Mouse (Mus musculus) kidney, postnatal 14 days (tissue): ENCODE results near the gene Dus2.

ENCODE experiments used
- DNase-seq: peaks from one replicate; pipeline ENCODE4 v3.0.0; 2022; ENCODE audit warnings: mixed read lengths

The Dus2 gene

DNA sequence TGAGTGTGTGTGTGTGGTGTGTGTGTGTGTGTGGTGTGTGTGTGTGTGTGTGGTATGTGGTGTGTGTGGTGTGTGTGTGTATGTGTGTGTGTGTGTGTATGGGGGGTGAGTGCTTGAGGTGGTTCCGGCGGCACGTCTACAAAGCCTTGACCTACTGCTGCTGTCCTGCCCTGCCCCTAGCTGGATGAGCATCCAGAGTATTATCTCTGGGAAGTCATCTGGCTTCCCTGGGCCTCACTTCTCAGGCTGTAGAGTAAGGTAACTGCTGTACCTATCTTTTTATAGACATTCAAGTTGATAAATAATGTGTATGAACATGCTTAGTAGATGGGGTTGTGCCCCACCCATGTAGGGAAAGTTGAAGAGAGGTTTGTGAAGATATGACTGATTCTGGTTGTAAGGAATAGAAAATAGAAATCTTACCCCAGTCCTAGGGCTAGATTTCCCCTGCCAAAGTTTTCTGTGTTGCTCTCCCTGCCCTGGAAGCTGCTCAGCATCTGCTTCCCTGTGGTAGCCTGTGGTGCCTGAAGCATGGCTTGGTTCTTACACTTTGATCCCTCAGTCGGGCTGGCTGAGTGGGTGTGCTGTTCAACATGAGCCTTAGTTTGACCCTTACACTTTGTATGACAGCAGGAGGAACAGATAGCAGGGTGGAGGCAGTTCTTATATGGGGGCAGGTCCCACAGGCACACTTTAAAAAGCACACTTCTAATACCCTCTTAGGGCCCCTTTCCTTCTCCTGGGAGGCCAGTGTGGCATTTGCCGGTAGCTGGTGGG is 56.9 kb downstream of the Dus2 start:
- no peak for DNase-seq

DNA sequence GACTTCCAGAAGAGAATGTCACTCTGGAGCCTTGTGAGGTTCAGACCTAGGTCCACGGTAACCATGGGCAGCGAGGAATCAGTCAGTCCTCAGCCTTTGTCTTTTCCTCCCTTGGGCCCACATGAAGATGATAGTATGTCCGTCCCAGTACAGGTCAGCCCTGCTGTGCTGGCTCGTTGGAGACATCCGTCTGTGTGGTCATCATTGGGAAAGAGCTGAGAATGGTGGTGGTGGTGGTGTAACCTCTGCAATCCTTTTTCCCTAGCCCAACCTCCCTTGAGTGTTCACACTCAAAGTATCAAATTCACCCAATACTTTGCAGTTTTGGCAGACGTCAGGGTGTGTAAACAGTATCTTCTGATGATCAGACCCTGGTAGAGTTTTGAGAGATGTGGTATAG is 58.7 kb downstream of the Dus2 start:
- no peak for DNase-seq

DNA sequence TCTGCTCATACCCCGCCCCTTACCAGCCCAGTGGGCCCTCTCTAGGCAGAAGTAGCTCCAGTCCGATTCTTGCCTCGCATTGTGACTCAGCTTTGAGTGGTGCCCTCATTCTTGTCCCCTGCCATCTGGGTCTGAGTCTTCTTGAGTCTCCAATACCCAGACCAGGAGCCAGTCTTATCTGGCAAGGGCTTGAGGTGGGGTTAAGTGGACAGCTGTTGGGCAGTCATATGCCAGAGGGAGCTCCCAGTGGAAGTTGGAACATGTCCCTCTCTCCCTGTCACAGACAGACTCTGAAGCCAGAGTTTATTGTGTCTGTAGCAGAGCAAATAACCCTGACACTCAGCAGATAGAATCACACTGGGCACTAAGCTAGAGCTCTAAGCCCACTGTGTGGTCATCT is 59.9 kb downstream of the Dus2 start:
- DNase-seq, result no peak

DNA sequence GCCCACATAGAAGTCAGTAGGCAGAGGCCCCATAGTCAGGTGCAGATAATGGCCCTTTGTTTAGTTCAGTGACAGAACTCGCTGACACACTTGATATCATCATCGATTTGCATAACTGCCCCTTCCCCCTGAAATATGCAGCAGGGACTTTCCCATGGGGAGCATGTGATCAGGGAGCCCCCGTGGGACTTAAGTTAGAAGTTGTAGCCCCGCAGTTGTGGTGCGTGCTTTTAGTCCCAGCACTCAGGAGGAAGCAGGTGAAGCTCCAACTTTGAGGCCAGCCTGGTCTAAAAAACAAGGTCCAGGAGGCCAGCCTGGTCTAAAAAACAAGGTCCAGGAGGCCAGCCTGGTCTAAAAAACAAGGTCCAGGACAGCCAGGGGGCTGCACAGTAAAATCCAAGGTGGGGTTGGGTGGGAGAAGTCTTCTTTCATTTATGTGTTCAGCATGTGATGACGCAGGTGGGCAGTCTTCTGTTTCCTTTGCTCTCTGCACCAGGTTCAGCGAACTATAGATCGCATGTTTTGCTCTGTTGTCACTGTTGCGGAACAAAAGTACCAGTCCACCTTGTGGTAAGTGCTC is 61.5 kb downstream of the Dus2 start:
- DNase-seq, result no peak

DNA sequence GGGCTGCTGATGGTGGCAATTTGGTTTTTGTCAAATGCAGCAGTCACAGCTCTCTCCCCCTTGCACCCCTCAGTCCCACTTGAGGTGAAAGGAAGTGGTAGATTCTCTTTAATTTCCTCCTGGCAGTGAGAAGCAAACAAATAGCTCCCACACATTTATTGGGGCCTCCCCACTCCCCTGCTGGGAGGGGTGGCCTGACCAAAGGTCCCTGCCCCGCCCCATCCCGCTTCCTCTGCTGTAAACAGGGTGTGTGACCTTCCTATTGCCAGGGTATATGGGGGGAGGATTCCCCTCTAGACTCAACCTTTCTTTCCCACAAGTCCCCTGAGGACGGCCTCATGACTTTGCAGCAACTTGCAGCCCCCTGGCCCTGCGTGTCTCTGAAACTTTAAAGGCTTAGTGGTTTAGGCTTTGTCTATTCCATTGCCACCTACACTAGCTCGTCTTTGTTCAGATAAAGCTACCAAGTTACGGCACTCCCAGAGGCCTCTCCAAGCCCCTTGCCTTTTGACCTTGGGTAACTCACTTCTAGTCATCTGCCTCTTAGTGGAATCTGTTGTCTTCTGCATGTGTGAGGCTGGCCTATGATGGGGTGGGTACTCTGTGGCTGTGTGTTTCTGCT is 63.2 kb downstream of the Dus2 start:
- DNase-seq, result peak; percentile 77

DNA sequence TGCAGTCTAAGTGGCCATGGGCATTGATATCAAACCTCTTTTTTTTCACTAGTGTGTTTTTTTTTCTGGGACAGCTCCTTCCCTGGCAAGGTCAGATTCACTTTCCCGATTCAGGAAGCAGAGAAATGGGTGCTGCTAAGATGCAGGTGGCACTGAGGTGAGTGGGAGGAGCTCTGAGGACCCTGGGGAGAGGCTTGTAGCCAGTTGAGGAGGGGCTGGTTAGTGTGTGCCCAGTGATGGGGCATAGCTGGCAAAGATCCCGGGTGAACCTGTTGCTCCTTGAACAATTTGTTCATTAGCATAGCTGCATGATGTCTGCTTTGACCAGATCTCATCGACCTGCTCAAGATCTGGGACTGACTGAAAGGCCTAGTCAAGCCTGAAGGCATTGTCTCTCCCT is 63.9 kb downstream of the Dus2 start:
- peak; percentile 86 for DNase-seq

DNA sequence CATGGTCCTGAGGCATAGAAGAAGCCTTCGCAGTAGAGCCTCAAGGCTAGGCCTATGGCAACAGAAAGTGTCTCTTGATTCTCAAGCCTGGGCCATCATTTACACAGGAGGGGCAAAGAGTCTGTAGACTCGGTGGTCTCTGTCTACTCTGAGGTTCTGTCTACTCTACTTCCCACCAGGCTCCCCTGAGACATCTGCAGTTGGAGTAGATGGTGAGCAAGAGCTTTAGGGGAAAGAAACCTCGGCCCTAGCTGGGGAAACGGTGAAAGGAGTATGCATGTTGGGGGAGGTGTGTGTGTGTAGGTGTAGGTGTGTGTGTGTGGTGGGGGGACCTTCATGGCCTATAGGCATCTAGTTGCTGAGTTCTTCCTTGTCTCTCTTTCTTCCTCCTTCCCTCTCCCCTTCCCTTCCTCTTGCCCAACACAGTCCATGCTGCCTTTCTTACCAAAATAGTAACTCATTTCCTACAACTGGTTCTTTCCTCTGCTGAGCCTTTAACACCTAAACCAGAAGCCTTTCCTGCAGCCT is 65.4 kb downstream of the Dus2 start:
- no peak for DNase-seq

DNA sequence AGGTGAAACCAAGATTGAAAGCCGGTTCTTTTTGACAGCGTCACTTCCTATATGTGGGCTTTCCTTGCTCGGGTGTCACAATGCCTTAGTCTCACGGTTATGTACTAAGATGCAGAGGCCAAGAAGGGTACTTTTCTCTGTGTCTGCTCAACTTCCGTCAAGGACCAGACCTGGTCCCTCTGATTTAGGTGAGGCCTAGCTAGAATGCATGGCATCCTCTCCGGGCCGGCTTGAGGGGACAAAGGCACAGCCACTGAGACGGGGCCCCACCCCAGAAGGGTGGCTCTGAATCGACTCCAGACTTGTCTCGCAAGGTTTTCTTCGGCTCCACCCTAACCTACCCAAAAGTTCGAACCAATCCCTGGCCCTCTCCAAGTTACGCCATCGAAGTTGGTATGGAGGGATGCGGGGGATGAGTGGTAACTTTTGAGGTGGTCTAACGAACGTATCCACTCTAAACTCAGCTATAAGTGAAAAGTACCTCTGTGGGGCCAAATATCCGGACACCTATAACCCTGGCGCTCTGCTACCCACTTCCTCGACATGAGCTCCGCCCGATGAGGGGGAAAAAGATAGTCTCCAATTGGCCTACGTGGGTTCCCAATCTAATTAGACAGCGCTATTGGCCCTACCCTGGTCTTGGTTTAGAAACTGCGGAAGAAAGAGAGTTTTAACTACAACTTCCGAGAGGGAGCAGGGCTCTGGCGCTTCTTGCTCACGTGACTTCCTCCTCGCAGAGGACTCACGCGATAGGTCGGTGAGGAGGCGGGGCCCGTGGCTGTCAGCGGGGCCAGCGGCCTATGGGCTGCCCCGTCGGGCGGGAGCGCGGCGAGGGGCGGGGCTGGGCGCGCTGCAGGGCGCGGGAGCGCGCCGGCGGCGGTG is 67.8 kb downstream of the Dus2 start, which contains the start of gene Nfatc3:
Gene Nfatc3 (plus strand): TSS at position 110 of the 882 bp plus-strand sequence.
- peak; percentile 98 for DNase-seq

DNA sequence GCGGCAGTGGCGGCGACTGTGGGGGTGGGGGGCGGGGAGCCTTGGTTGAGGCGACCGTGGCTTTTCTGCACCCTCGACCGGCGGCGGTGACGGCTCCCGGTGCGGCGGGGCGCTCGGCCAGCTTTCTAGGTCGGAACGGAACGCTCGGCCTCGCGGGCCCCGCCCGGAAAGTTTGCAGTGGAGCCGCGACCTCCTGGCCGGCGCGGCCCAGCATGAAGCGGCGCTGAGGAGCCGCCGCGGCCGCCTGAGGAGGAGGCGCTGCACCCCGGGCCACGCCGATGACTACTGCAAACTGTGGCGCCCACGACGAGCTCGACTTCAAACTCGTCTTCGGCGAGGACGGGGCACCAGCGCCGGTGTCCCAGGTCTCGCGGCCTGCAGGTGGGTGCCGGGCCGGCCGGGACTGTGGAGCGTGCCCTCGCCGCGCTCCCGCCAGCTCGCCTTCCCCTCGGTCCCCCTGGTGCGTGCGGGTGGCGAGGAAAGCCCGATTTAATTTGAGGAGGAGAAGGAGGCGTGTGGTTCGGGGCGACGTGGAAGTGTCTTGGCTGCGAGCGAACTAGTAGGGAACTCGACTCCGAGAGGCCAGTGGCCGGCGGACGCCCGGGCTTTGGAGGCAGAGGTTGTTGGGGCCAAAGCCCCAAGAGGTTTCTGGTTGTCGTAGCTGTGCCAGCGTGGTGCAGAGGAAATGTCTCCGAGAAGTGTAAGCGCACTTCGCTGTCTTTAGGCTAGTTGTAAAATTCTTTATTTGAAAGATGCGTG is 68.7 kb downstream of the Dus2 start:
- no peak for DNase-seq

DNA sequence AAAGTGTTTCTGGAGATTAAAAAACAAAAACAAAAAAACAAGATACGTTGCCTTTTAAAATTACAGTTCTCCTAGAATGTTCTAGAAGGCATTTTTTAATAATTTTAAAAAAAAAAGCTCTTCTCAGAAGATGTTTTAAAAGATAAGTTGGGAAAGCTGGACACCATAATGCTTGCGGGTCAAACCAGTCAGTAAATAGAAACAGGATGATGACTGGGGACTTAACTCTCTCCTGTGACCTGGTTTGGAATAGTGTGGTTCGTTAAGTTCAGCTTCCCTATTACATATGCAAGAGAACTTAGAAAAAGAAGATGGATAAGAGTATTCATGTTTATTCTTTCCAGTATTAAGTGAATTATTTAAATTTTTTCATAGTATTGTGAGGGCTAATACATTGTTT is 69.4 kb downstream of the Dus2 start:
- no peak for DNase-seq

DNA sequence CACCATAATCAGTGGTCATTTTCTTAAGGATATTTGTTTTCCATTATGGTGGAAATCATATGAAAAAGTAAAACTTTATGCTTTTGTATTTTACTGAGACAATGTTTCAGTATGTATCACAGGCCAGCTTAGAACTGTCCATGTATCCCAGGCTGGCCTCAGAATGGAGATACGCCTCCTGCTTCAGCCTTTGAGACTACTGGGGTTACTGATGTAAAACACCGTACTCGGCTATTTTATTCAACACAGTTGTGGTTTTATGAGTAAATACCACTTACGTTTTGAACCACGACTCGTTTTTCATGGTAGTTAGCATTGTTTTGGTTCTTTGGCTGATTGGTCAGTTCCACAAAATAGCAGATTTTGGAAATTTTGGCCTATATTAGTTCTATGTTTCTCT is 70.5 kb downstream of the Dus2 start:
- DNase-seq, result no peak

DNA sequence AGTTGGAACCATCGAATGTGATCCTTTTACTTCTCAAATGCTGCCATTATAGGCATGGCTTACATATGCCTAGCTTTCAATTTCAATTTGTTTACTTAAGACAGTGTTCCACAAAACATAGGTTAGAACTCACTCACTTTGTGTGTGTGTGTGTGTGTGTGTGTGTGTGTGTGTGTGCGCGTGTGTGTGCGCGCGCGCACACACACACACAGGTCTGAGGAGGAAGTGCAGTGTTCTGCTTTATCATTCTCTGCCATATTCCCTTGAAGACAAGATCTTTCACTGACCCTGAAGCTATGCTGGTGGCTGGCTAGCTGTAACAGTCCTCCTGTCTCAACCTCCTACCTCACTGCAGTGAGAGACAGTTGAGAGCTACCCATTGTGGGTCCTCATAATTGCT is 71.9 kb downstream of the Dus2 start:
- DNase-seq, result no peak

DNA sequence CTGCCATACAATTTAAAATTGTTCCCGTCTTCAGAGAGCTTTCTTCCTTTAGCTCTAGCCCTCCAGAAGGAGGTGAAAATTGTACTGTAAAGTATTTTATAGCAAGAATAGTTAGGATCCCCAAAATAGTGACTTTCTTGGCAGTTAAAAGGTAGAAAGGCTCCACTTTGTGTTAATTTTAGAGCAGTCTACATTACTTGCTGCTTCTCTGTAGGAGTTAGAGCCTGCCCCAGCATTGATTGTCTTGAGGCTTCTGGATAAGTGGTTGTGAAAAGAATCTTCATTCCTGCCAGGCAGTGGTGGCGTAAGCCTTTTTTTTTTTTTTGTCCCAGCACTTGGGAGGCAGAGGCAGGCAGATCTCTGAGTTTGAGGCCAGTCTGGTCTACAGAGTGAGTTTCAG is 75.6 kb downstream of the Dus2 start:
- no peak for DNase-seq

DNA sequence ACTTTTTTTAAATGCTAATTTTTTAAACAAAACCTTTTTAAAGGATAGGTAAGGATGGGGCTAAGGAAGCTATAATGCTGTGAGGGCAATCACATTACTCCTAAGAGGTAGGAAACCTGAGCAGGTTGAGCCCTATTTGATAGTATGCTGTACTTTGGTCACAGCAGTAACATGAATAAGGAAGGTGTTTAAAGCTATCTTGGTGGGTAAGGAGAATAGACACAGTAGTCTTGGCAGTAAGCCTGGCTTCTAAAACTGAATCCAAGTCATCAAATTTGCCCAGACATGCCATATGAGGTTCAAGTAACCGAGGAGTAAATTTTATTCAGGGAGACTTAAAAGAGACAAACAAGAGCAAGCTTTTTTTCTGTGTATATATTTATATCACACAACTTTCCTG is 78.4 kb downstream of the Dus2 start:
- no peak for DNase-seq

DNA sequence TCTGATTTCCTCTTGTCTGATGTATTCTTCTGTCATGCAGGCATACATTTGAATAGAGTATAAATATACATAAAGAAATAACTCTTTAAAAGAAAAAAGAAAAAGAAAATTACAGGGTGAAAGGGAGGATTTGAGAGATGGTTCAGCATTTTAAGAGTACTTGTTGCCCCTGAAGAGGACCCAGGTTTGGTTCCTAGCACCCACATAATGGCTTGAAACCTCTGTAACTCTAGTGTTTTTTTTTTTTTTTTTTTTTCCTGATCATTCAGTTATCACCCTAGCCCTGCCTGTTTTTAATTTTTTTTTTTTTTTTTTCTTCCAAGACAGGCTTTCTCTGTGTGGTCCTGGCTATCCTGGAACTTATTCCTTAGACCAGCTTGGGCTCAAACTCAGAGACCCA is 81.0 kb downstream of the Dus2 start:
- no peak for DNase-seq

DNA sequence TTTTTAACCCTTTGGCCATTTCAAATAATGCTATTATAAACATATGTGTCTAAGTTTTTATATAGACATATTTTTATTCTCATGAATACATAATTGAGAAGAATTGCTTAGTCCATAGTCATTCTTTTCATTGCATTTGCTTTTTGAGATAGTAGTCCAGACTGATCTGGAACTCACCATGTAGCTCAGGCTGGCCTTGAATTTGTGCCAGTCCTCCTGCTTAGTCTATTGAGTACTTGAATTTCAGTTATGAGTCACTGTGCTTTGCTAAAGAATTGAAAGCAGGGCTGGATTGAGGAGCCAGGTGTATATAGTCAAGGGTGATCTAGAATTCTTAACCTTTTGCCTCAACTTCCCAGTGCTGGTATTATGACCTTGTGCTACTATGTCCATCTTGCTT is 83.1 kb downstream of the Dus2 start:
- DNase-seq, result no peak

DNA sequence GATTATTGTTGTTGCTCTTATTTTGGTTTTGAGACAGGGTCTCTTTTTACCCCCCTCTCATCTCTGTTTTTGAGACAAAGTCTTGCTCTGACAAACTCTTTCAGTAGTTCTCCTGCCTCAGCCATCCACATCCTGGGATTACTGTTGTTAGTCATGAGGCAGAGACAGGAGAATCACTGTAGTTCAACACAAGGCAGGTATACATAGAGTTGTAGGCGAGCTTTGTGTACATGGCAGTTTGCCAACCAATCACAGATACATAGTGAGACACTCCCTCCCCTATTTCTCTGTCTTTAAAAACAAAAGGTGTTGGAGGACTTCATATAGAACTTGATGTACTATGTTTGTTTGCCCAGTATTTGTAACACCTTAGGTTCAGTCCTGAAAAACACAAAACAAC is 83.5 kb downstream of the Dus2 start:
- DNase-seq, result no peak

DNA sequence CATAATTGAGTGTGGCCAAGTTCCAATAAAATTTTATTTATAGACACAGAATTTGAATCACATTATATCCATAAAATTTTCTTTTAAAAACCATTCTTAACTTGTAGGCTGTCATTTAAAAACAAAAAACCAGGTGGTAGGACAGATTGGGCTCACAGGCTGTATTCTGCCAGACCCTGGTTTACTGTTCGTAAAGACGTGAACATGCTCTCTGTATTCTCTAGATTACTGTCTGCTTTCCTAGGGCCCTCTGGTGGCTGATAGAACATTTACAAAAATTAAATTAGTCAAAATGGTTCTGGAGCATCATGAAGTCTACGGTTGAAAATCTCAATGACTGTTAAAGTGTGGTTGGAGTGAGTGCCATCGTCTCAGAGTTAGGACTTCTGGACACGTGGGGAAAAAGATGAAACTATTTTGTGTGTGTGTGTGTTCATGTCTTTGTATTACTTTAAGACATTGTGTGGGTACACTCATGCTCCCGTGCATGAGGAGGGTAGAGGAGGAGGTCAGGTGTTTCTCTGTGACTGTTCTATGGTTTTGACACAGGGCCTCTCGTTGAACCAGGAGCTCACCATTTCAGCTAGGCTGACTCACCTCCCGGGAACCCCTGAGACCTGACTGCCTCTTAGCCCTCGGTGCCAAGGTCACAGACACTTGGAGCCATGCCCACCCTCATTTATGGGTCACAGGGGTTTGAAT is 84.2 kb downstream of the Dus2 start:
- DNase-seq, result peak; percentile 45

DNA sequence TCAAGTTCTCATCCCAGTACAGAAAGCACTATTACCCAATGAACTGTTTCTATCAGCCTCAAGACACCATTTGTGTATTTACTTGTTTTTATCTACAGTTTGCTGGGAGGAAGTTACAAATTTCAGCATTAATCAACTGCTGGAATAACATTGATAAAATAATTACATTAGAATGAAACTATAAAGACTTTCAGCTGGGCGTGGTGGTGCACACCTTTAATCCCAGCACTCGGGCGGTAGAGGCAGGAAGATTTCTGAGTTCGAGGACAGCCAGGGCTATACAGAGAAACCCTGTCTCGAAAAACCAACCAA is 84.7 kb downstream of the Dus2 start:
- DNase-seq, result no peak

DNA sequence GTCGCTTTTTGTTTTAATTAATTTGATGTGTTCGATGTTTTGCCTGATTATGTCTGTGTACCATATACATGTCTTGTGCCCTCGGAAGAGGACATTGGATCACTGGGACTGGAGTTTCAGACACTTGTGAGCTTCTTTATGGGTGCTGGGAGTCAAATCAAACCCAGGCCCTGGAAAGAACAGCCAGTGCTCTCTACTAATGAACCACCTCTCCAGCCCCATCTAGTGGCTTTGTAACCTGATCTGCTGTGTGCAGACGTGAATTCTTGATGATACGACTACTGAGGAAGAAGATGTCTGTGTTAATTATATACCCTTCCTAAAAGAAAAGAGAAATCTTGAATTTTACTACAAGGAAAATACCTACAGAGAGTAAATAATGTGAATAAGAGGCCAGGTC is 85.5 kb downstream of the Dus2 start:
- DNase-seq, result peak; percentile 48

DNA sequence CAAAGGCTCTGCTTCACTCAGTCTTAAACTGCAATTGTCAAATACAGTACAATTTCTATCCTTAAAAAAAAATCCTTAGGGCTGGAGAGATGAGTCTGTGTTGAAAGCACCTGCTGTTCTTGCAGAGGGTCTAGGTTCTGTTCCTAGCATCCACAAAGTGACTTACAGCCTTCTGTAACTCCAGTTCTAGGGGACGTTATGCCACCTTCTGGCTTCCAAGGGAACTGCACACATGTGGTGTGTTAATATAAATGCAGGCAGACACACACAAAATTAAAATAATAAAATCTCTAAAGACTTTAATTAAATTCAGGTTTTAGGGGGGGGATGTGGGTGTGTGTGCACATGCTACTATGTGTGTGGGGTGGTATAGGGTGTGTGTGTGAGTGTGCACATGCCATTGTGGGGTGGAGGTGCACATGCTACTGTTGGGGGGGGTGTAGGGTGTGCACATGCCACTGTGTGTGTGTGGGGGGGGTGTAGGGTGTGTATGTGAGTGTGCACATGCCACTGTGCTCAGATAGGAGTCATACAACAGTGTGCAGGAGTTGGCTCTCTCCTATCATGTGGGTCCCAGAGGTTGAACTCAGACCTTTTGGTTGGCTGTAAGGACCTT is 86.4 kb downstream of the Dus2 start:
- no peak for DNase-seq
